Mouse (Mus musculus): ENCODE data around the gene Mcrip1.

Gene Mcrip1

GRCm38 (mm10) chr11:120508290-120508870, 41.1 kb downstream of the Mcrip1 start:
- DNase-seq, result no peak

- no peak for DNase-seq
These were observed 41.8 kb downstream of the Mcrip1 start for GRCm38 (mm10) chr11:120507611-120508289.

GRCm38 (mm10) chr11:120506899-120507298, 42.6 kb downstream of the Mcrip1 start:
- DNase-seq, result no peak

- no peak for DNase-seq
These were observed 43.9 kb downstream of the Mcrip1 start for GRCm38 (mm10) chr11:120505661-120506060.

- DNase-seq, result no peak
These were observed 47.8 kb downstream of the Mcrip1 start for GRCm38 (mm10) chr11:120501701-120502100.

GRCm38 (mm10) chr11:120501018-120501417, 48.5 kb downstream of the Mcrip1 start:
- DNase-seq, result no peak

GRCm38 (mm10) chr11:120500357-120500756, 49.2 kb downstream of the Mcrip1 start:
- DNase-seq, result no peak

- no peak for DNase-seq
These were observed 49.6 kb downstream of the Mcrip1 start for GRCm38 (mm10) chr11:120499894-120500293.

GRCm38 (mm10) chr11:120498891-120499290, 50.6 kb downstream of the Mcrip1 start:
- no peak for DNase-seq

GRCm38 (mm10) chr11:120498226-120498625, 51.3 kb downstream of the Mcrip1 start:
- DNase-seq, result no peak

- DNase-seq, result no peak
These were observed 52.1 kb downstream of the Mcrip1 start for GRCm38 (mm10) chr11:120497436-120497835.

- DNase-seq, result no peak
These were observed 55.6 kb downstream of the Mcrip1 start for GRCm38 (mm10) chr11:120493911-120494310.

GRCm38 (mm10) chr11:120493351-120493750, 56.2 kb downstream of the Mcrip1 start:
- DNase-seq, result no peak
